Mouse (Mus musculus) brown adipose tissue, adult 24 weeks (tissue): Measurements from ENCODE around the gene Hdac5. TPM values are rescaled to one million over a fixed set of nuclear protein-coding genes. Genes with fewer than 3 reads are reported as not detected.

Source experiments
- H3K27ac ChIP-seq: fragments of 200-500 bp; replicated peaks from 2 replicates; pipeline ENCODE4 v1.5.1; 2012; ENCODE audit warnings: low read depth, mild to moderate bottlenecking, low read length
- H3K4me1 ChIP-seq: fragments of 200-500 bp; 2 replicates; pipeline ENCODE4 v1.6.1; 2012; ENCODE audit warnings: low read length, mixed read lengths; ENCODE audit not compliant: control insufficient read depth, insufficient read depth, insufficient read length
- H3K4me3 ChIP-seq: fragments of 200-500 bp; 2 replicates; pipeline ENCODE4 v1.5.1; 2012; ENCODE audit warnings: low read depth, mild to moderate bottlenecking, low read length, moderate library complexity; ENCODE audit not compliant: insufficient read depth
- polyA plus RNA-seq: library from polyadenylated mRNA; stranded (reverse); fragments of >200 nt; gene quantifications from 2 replicates; pipeline ENCODE4 v1.2.4, GENCODE M21; 2012; ENCODE audit not compliant: missing spikeins, insufficient read depth, insufficient read length

Hdac5 gene
- polyA plus RNA-seq: 42.2 and 61.6 TPM in 2 replicates

GRCm38 (mm10) chr11:102230006-102230741, at the start of gene Hdac5:
TSS of gene Hdac5 (minus strand) at chr11:102230166.
- Histone ChIP-seq H3K4me1 (peaks cover 31% of the 10 kb centered on the region), H3K4me3 (peak within 1 kb of the TSS; percentile 90), H3K27ac (peak within 1 kb of the TSS; percentile 89)

DNA sequence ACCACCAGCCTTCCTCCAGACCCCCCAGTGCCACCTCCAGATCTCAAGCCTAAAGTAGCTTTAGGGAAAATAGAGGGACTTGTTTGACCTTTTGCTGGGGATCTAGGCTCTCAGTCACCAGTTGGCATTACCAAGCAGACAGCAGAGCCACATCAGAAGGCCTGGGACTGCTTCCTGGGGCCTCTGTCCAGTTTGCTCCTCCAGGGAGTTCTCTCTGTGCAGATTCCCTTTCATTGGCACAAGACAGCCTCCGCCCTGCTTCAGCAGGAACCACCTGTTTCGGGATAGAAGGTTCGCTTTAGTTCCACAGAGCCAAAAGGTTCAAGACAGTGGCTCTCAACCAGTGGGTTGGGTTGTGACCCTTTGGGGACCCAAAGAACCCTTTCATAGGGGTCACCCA, 49.6 kb upstream of the Hdac5 start:
- no peak overlapping the region for H3K27ac ChIP-seq
- H3K4me1 ChIP-seq: peaks cover 3% of the 10 kb centered on the region; the same call in 1 of the 2 replicates
- no peak overlapping the region for H3K4me3 ChIP-seq

- Histone ChIP-seq H3K4me3 (no peak overlapping the region), H3K27ac (no peak overlapping the region), H3K4me1 (peaks cover 3% of the 10 kb centered on the region; the same call in 1 of the 2 replicates)
These were observed 47.8 kb upstream of the Hdac5 start for GRCm38 (mm10) chr11:102277754-102278153.

DNA sequence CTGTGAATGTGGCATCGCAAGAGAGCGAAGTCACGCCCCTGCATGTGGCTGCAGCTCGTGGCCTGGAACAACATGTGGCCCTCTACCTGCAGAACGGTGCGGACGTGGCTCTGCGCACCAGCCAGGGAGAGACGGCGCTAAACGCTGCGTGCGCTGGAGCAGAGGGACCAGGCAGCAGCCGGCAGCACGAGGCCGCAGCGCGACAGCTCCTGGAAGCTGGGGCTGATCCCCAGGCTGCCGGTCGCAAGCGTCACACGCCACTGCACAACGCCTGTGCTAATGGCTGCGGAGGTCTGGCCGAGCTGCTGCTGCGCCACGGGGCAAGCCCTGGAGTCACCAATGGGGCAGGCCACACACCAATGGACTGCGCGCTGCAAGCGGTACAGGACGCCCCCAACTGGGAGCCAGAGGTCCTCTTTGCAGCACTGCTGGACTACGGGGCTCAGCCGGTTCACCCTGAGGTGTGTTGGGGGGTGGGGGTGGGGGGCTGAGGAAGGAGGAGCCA, 46.5 kb upstream of the Hdac5 start:
- H3K4me3 ChIP-seq: peak overlapping the region; percentile 23; the same call in 1 of the 2 replicates
- no peak overlapping the region for H3K27ac ChIP-seq

GRCm38 (mm10) chr11:102268520-102269244, 38.7 kb upstream of the Hdac5 start, which contains the start of gene Asb16:
TSS of gene Asb16 (plus strand) at chr11:102268743.
- Histone ChIP-seq H3K27ac (no peak within 1 kb of the TSS), H3K4me3 (no peak within 1 kb of the TSS), H3K4me1 (0 out of 2 replicates have a peak, but pooled peaks cover 2% of the 10 kb centered on the region)

More for the DNA sequence above, 46.5 kb upstream of the Hdac5 start:
- H3K4me1 ChIP-seq: peaks cover 3% of the 10 kb centered on the region; the same call in 1 of the 2 replicates

DNA sequence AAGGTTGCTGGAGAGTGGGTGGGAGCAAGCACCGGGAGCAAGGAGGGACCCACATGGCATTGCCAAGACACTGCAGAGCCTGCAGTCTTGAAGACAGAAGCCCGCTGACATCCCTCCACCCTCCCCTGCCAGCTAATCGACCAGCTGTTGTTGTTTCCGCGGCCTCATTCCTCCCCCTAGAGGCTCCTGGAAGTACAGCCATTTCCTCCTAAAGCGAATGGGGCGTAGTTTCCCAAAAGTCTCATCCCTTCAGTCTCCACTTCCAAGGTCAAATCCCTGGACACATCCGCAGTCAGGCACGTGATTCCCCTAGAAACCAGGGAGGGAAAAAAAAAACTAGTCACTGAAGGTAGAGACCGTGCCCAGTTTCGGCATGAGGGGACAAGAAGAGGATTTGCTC, 37.5 kb upstream of the Hdac5 start:
- Histone ChIP-seq H3K4me1 (0 out of 2 replicates have a peak, but pooled peaks cover 2% of the 10 kb centered on the region), H3K27ac (no peak overlapping the region), H3K4me3 (0 out of 2 replicates have a peak overlapping the region, but pooled peaks have one; percentile 15)

DNA sequence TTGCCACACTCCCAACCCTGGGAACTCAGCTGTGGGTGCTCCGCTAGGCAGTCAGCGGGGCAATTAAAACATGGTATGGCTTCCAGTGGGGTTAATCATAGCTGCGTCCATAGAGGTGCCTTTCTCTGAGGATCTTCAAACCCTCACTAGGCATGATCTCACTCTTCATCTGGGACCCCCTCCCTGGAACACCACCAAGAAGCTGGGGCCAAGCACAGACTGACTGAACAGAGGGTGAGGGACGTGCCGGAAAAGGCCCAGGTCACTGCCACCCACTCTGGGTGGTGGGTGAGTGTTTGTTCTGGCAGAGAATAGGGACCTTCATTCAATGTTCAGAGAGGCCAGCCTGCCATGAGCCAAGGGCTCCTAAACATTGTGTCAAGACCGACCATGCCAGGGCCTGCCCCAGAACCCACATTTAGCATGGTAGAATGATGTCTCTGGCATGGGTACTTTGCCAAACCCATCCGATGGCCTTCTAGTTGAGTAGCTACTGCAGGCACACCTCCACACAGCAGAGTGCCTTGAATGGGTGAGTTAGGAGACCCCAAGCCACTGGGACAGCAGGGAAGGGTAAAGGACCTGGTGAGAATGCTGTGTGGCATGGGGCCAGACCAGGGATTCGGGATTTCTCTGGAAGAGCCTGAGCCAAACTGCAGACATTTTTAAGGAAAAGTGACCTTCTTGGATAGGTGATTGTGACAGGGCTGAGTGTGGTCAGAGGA, 36.8 kb upstream of the Hdac5 start:
- Histone ChIP-seq H3K4me3 (no peak overlapping the region), H3K4me1 (0 out of 2 replicates have a peak, but pooled peaks cover 2% of the 10 kb centered on the region), H3K27ac (no peak overlapping the region)

GRCm38 (mm10) chr11:102265816-102266215, 35.9 kb upstream of the Hdac5 start:
- H3K27ac ChIP-seq: no peak overlapping the region
- no peak overlapping the region for H3K4me3 ChIP-seq
- 0 out of 2 replicates have a peak, but pooled peaks cover 2% of the 10 kb centered on the region for H3K4me1 ChIP-seq

DNA sequence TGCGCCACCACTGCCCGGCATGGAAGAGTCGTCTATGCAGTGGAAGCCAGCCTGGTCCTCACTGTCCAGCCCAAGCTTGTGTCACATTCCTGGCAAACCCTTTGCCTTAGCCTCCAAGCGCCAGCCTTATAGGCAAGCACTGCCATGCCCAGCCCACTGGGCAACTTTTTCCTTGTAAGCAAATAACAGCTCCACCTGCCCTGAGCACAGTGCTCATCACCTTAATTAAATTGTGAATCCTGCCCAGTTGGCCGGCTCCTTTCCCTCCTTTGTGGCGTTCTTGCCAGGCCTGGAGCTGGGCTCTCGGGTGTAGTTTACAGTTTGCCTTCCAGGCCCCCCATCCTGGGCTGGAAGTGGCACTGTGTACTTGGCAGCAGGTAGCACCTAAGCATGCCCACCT, 33.2 kb upstream of the Hdac5 start:
- H3K27ac ChIP-seq: no peak overlapping the region
- no peak overlapping the region for H3K4me3 ChIP-seq
- H3K4me1 ChIP-seq: 0 out of 2 replicates have a peak, but pooled peaks cover 2% of the 10 kb centered on the region

DNA sequence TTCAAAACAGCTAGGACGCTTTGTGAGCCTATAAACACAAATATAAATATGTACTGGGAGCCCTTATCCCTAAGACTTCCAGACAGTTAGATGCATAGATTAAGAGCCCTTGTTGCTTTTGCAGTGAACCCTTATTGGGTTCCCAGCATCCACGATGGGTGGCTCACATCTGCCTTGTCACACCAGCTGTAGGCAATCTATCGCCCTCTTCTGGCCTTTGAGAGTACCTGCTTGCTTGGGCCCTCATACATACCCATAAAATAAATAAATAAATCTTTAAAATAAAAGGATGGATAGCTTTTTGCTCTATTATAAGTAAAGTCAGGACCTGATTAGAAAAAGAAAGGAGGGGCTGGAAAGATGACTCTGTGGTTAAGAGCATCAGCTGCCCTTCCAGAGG, 28.6 kb upstream of the Hdac5 start:
- Histone ChIP-seq H3K4me3 (no peak overlapping the region), H3K4me1 (no peaks in the 10 kb centered on the region), H3K27ac (no peak overlapping the region)

GRCm38 (mm10) chr11:102258095-102258494, 28.1 kb upstream of the Hdac5 start:
- Histone ChIP-seq H3K4me3 (no peak overlapping the region), H3K27ac (no peak overlapping the region)

GRCm38 (mm10) chr11:102257514-102257913, 27.5 kb upstream of the Hdac5 start:
- no peak overlapping the region for H3K27ac ChIP-seq
- no peaks in the 10 kb centered on the region for H3K4me1 ChIP-seq
- no peak overlapping the region for H3K4me3 ChIP-seq

More at GRCm38 (mm10) chr11:102258095-102258494, 28.1 kb upstream of the Hdac5 start:
- H3K4me1 ChIP-seq: no peaks in the 10 kb centered on the region

DNA sequence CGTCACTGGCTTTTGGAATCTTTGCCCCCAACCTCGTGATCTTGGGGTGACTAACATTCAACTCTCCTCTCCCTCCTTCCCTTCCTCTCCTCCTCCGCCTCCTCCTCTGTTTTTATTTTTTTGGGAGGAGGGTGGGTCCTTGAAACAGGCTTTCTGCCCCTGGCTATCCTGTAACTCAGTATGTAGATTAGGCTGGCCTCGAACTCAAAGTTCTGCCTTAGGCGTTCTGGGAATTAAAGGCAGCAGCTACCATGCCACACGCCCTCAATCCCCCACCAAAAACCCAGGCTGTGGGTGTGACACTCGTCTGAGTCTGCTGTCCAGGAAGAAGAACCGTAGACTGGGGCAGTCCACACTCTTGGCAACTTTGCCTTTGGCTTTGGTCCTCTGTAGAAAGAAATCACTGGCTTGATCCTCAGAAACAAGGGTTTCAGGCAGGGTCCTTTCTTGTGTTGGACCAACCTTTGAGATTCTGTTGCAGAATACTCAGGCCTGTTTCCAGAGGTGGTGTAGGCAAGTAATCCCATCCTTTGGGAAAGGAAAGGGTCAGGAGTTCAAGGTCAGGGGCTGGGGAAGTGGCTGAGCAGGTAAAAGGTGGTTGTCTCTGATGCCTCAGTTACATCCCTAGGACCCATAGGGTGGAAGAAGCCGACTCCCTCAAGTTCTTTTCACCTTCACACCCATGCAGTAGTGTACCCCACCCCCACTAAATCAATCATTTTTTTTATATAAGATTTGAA, 19.6 kb upstream of the Hdac5 start:
- Histone ChIP-seq H3K4me1 (peaks cover 2% of the 10 kb centered on the region; the same call in 1 of the 2 replicates), H3K4me3 (peak overlapping the region; percentile 56; the same call in 1 of the 2 replicates), H3K27ac (no peak overlapping the region)

GRCm38 (mm10) chr11:102248630-102249230, 18.8 kb upstream of the Hdac5 start, which contains the start of gene BC030867:
TSS of gene BC030867 (plus strand) at chr11:102248882.
- H3K4me3 ChIP-seq: peak within 1 kb of the TSS; percentile 56
- peaks cover 2% of the 10 kb centered on the region; the same call in 1 of the 2 replicates for H3K4me1 ChIP-seq
- no peak within 1 kb of the TSS for H3K27ac ChIP-seq
